Mouse (Mus musculus): Measurements from ENCODE around the gene Trmt5.

Gene Trmt5

DNA sequence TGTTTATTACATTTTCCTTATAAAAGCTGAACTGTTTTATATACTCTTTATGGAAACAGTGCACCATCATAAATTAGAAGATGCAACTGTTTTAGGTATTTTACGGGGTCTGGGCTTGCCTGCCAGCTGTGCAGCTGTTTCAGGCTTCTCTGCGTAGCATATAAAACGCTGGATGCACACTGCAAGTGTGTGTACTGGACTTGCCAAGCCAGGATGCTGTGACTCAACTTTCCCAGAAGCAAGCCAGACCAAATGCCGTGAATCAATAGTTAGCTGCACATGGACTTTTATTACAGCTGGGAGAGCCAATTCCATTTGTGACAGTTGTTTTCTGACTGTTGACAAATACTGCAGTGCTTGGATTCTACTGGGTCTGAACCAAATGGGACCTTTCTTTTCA lies 16.6 kb downstream of the Trmt5 start:
- no peak for DNase-seq (ENCODE audit: low read depth, low spot score)

- no peak for DNase-seq (ENCODE audit: low read depth, low spot score)
Measured at GRCm38 (mm10) chr12:73269531-73269930, 17.0 kb downstream of the Trmt5 start.

- no peak for DNase-seq (ENCODE audit: low read depth, low spot score)
Measured at GRCm38 (mm10) chr12:73268497-73268896, 18.0 kb downstream of the Trmt5 start.

DNA sequence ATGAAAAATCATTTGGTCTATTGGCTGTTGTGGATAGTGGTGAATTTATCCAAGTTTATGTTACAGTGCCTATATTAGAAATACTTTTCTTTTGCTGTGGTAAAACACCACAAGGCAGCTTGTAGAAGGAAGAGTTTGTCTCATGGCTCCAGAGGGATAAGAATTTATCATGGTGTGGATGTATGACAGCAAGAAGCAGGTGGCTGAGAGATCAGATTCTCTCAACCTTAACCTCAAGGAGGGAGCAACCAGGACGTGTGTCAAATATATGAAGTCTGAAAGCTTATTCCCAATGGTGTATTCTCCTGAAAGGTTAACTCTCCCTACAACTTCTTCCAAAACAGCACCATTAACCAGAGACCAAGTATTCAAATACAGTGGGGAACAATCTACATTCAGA lies 19.9 kb downstream of the Trmt5 start:
- DNase-seq (ENCODE audit: low read depth, low spot score) = no peak

DNA sequence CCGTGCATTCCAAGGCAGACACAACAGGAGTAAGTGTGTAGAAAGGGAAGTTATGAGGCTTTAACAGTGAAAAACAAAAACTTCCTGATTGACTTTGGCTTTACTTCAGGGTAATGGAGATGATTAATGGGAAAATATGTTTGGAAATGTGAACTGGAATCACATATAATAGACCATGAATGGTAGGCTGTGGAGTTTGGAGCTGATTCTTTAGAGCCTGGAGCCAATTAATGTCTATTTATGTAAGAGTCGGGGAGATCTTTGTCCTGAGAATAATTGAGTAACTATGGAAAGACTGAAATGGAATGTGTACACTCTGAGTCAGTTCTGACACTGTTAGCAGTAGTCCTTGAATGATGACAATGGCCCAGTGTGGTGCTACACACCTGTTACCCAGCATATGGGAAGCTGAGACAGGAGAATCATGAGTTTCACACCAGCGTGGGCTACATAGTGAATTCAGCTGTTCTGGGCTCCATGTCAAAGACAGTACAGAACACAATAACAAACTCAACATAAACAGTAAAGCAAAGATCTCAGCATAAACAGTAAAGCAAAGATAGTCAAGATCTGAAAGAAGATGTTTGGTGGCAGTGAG lies 21.0 kb downstream of the Trmt5 start:
- DNase-seq (ENCODE audit: low read depth, low spot score) = no peak

DNA sequence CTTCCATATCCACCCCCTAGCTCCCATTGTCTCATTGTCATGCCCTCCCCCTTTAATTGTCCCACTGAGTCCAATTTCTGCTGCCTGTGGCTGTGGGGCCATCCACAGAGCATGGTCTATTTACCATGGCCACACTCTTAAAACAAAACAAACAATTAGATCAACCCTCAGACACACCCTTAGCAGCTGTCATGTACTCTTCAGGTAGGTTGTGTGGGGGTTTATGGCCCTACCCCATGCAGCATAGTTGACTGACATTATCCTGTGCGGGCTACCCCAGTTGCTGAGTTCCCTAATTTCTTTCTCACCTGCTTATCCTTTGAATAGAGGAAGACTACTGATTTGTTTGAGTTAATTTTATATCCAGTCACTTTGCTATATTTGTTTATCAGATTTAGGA lies 26.2 kb downstream of the Trmt5 start:
- no peak for DNase-seq (ENCODE audit: low read depth, low spot score)

DNA sequence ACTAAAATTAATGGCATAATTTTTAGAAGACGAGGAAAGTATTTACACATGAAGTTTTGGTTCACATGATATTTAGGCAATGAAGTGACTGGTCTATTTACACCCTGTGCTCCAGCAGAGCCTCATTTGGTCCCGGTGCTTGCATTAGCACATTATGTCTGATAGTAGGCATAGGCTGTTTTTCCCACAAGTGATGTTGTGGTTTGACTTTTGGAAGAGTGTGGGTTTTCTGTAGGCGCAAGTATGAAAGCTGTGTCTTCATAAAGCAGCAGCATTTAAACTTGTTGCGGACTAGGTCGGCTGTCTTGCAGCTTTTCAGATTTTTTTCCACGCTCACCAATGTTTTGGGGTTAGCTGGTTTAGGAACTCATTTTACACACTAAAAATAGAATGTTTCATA lies 27.2 kb downstream of the Trmt5 start:
- no peak for DNase-seq (ENCODE audit: low read depth, low spot score)

GRCm38 (mm10) chr12:73255006-73255405 lies 31.5 kb downstream of the Trmt5 start:
- DNase-seq (ENCODE audit: low read depth, low spot score) = no peak

GRCm38 (mm10) chr12:73245687-73246086 lies 40.8 kb downstream of the Trmt5 start:
- no peak for DNase-seq (ENCODE audit: low read depth, low spot score)

DNA sequence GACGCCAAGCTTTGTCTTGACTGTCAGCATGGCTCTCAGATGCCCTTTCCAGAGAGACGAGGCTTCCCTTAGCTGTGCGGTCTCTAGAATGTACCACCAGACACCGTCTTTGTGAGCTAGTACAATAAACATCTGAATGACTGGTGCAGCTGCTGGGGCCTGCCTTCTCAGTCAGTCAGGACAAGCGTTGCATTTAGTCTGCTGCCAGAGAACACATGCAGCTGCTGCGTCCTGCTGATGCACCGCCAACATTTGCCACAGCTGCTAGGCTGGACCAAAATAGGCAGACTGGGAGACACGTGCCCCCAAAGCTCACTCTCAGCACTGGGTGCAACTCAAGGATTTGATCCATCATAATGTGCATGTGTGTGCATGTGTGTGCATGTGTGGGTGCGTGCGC lies 44.5 kb downstream of the Trmt5 start:
- DNase-seq (ENCODE audit: low read depth, low spot score) = no peak

DNA sequence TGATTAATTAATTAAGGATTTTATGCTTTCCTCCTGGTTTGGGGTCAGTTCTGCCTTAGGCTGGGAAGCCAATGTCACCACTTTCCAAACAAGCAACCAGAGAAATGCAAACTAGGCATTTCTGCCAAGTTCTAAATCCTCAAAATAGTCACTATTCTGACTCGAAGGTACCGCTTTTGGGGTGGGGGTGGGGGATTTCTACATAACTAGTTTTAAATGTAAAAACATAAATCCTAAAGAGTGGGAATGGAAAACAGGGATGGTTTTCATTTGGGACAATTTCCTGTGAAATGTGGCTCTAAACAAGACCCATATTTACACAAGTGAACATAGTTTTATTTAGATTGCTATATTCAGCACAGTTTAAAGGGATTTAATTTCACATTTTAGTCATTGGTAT lies 53.9 kb downstream of the Trmt5 start:
- no peak for DNase-seq (ENCODE audit: low read depth, low spot score)

GRCm38 (mm10) chr12:73231552-73231951 lies 55.0 kb downstream of the Trmt5 start:
- DNase-seq (ENCODE audit: low read depth, low spot score) = no peak

- DNase-seq (ENCODE audit: low read depth, low spot score) = no peak
Measured at GRCm38 (mm10) chr12:73230196-73230595, 56.3 kb downstream of the Trmt5 start.

All from embryo, embryonic 11.5 days (tissue).